In genomic region chr2:140330508-140331306, GRCm38 (mm10) we compare ENCODE assay signal across 27 mouse cellular contexts. TPM values are rescaled to one million over a fixed set of nuclear protein-coding genes. Genes with fewer than 3 reads are reported as not detected.
A peak's percentile ranks its signal among the peaks of the same experiment; 100 is the strongest.
DNase-seq lines count a peak whose midpoint lies in the region; ATAC-seq and TF ChIP-seq lines count a peak whose summit lies in the region.
"Had no signal": no experiment of that assay in that cellular context is flagged by ENCODE, and none has a peak within 500 bp of the region (broad histone marks: within the 10 kb centered on the region; RNA-seq: fewer than 3 reads in every experiment).

No protein-coding gene starts in this region.

- peak; percentile 88 for ATAC-seq in lung, embryonic 15.5 days (ENCODE audit: borderline replicate concordance, extremely low read depth, low FRiP score, low TSS enrichment)
- no peak for ATAC-seq in midbrain, embryonic 14.5 days (ENCODE audit: low FRiP score, low TSS enrichment)
- ATAC-seq: activated CD4-positive, CD25-positive, alpha-beta regulatory T cell, adult 4 months; CD4-positive, CD25-positive, alpha-beta regulatory T cell, adult 4 months; forebrain, embryonic 13.5 days; forebrain, postnatal 0 days; hindbrain, postnatal 0 days; Patski had no signal

- no peak overlapping the region for H3K4me3 ChIP-seq in lung, embryonic 15.5 days
- H3K4me3 ChIP-seq in embryonic fibroblast, embryonic 13.5 days (ENCODE audit: insufficient read depth, low read length): no peak overlapping the region
- no peak overlapping the region for H3K4me3 ChIP-seq in midbrain, embryonic 14.5 days (replicated peaks; ENCODE audit: low read depth, low read length)
- H3K4me3 ChIP-seq: forebrain, embryonic 13.5 days; heart, adult 2 months; heart, embryonic 15.5 days; hindbrain, embryonic 13.5 days had no signal

- no peak for TF ChIP-seq POLR2A in embryonic fibroblast, embryonic 13.5 days (IDR thresholded peaks at IDR 0.05; ENCODE audit: low read depth, low read length)

- WGBS in lung, embryonic 15.5 days: 32% methylated on average over 5 of the region's 5 CpGs
- WGBS in midbrain, embryonic 14.5 days: 86% methylated on average over 5 of the region's 5 CpGs

- TF ChIP-seq CTCF in embryonic fibroblast, embryonic 13.5 days (IDR thresholded peaks at IDR 0.05; ENCODE audit: borderline replicate concordance, insufficient read depth, low read length): no peak

- no peaks in the 10 kb centered on the region for H3K36me3 ChIP-seq in lung, embryonic 15.5 days
- no peaks in the 10 kb centered on the region for H3K36me3 ChIP-seq in midbrain, embryonic 14.5 days (ENCODE audit: control insufficient read depth, insufficient read depth, low read length)
- H3K36me3 ChIP-seq: G1E; heart, embryonic 15.5 days; hindbrain, embryonic 13.5 days had no signal

- no peak for DNase-seq in lung, postnatal 25 days (ENCODE audit: low spot score)
- DNase-seq in thymus, postnatal 0 days (ENCODE audit: low spot score): peak; percentile 1
- no peak for DNase-seq in thymus, postnatal 25 days
- no peak for DNase-seq in c-Kit-positive CD71-positive TER-119-positive erythroid progenitor cells, embryonic 14.5 days (ENCODE audit: low spot score)
- no peak for DNase-seq in midbrain, embryonic 14.5 days
- DNase-seq: adrenal gland, adult 2 months; adrenal gland, postnatal 25 days; B cell, adult 2 months; cerebellum, adult 2 months; cerebellum, postnatal 10 days; forebrain, postnatal 0 days; gastrocnemius, postnatal 14 days; heart, adult 2 months; heart, postnatal 14 days had no signal

- H3K9me3 ChIP-seq in lung, embryonic 15.5 days: no peaks in the 10 kb centered on the region
- no peaks in the 10 kb centered on the region for H3K9me3 ChIP-seq in midbrain, embryonic 14.5 days (ENCODE audit: control insufficient read depth, low read length)
- H3K9me3 ChIP-seq: forebrain, embryonic 13.5 days; G1E; heart, embryonic 15.5 days; hindbrain, embryonic 13.5 days had no signal

- no peaks in the 10 kb centered on the region for H3K27me3 ChIP-seq in lung, embryonic 15.5 days
- H3K27me3 ChIP-seq in midbrain, embryonic 14.5 days (ENCODE audit: control insufficient read depth, insufficient read depth, low read length): no peaks in the 10 kb centered on the region
- H3K27me3 ChIP-seq: forebrain, embryonic 13.5 days; heart, embryonic 15.5 days; hindbrain, embryonic 13.5 days had no signal

- peak overlapping the region; percentile 63 for H3K27ac ChIP-seq in lung, embryonic 15.5 days
- H3K27ac ChIP-seq in embryonic fibroblast, embryonic 13.5 days (ENCODE audit: insufficient read depth, low read length): peak overlapping the region; percentile 93
- no peak overlapping the region for H3K27ac ChIP-seq in midbrain, embryonic 14.5 days (replicated peaks; ENCODE audit: low read depth, low read length)
- H3K27ac ChIP-seq: forebrain, embryonic 13.5 days; heart, adult 2 months; heart, embryonic 15.5 days; hindbrain, embryonic 13.5 days; hindbrain, postnatal 0 days had no signal

- H3K4me2 ChIP-seq in lung, embryonic 15.5 days: no peak overlapping the region
- no peak overlapping the region for H3K4me2 ChIP-seq in midbrain, embryonic 14.5 days (ENCODE audit: low read length)
- H3K4me2 ChIP-seq: forebrain, embryonic 13.5 days; heart, embryonic 11.5 days; heart, embryonic 15.5 days; hindbrain, embryonic 13.5 days had no signal

- H3K9ac ChIP-seq in lung, embryonic 15.5 days: no peak overlapping the region
- no peak overlapping the region for H3K9ac ChIP-seq in midbrain, embryonic 14.5 days (replicated peaks; ENCODE audit: low read length)
- H3K9ac ChIP-seq: forebrain, embryonic 13.5 days; forebrain, postnatal 0 days; heart, embryonic 15.5 days; hindbrain, embryonic 13.5 days had no signal

- H3K4me1 ChIP-seq in lung, embryonic 15.5 days: peaks cover 7% of the 10 kb centered on the region
- H3K4me1 ChIP-seq in embryonic fibroblast, embryonic 13.5 days (ENCODE audit: control insufficient read depth, insufficient read depth, low read length): peaks cover 2% of the 10 kb centered on the region
- no peaks in the 10 kb centered on the region for H3K4me1 ChIP-seq in midbrain, embryonic 14.5 days (ENCODE audit: control insufficient read depth, insufficient read depth, low read length)
- H3K4me1 ChIP-seq: forebrain, embryonic 13.5 days; heart, embryonic 15.5 days; hindbrain, embryonic 13.5 days had no signal

RNA-seq across cellular contexts. Expression of gene Sel1l2, which starts 58.8 kb away (rescaled TPM):
- polyA plus RNA-seq in lung, embryonic 15.5 days (2015; fragmentation: Nextera tagmentation; extraction: Ambion mirVana): not detected in 2 replicates
- 0.13 and 0.27 TPM in 2 replicates for polyA plus RNA-seq in thymus, postnatal 0 days (2015; fragmentation: Nextera tagmentation; extraction: Ambion mirVana)
- polyA plus RNA-seq in embryonic fibroblast, embryonic 13.5 days (2011; ENCODE audit: insufficient read length, low read depth, missing spikeins): not detected in 2 replicates
- polyA plus RNA-seq in midbrain, embryonic 14.5 days (2014; fragmentation: Nextera tagmentation; extraction: Ambion mirVana): not detected in 2 replicates
- polyA plus RNA-seq: activated CD4-positive, CD25-positive, alpha-beta regulatory T cell, adult 4 months; adrenal gland, adult 2 months; CD4-positive, CD25-positive, alpha-beta regulatory T cell, adult 4 months; cerebellum, adult 2 months; embryonic facial prominence, embryonic 11.5 days; forebrain, embryonic 13.5 days; forebrain, postnatal 0 days; G1E; gonadal fat pad, adult 2 months; heart, adult 2 months; heart, embryonic 11.5 days; heart, embryonic 15.5 days; hindbrain, embryonic 13.5 days; hindbrain, postnatal 0 days; Patski had no signal
